Mouse (Mus musculus): ENCODE results near the gene Bahcc1.

The Bahcc1 gene

GRCm38 (mm10) chr11:120242726-120243530 is 10.2 kb downstream of the Bahcc1 start:
- DNase-seq (ENCODE audit: low spot score) = no peak

GRCm38 (mm10) chr11:120243531-120243820 is 10.7 kb downstream of the Bahcc1 start:
- no peak for DNase-seq (ENCODE audit: low spot score)

- no peak for DNase-seq (ENCODE audit: low spot score)
Observed at GRCm38 (mm10) chr11:120248160-120248793, 15.5 kb downstream of the Bahcc1 start.

- no peak for DNase-seq (ENCODE audit: low spot score)
Observed at GRCm38 (mm10) chr11:120248899-120249298, 16.2 kb downstream of the Bahcc1 start.

- DNase-seq (ENCODE audit: low spot score) = no peak
Observed at GRCm38 (mm10) chr11:120250991-120251949, 18.5 kb downstream of the Bahcc1 start.

GRCm38 (mm10) chr11:120251950-120252308 is 19.2 kb downstream of the Bahcc1 start:
- no peak for DNase-seq (ENCODE audit: low spot score)

- DNase-seq (ENCODE audit: low spot score) = no peak
Observed at GRCm38 (mm10) chr11:120252398-120252797, 19.7 kb downstream of the Bahcc1 start.

GRCm38 (mm10) chr11:120252843-120253645 is 20.3 kb downstream of the Bahcc1 start:
- DNase-seq (ENCODE audit: low spot score) = no peak

- no peak for DNase-seq (ENCODE audit: low spot score)
Observed at GRCm38 (mm10) chr11:120253646-120254315, 21.0 kb downstream of the Bahcc1 start.

- no peak for DNase-seq (ENCODE audit: low spot score)
Observed at GRCm38 (mm10) chr11:120254420-120254819, 21.7 kb downstream of the Bahcc1 start.

GRCm38 (mm10) chr11:120255038-120255437 is 22.3 kb downstream of the Bahcc1 start:
- DNase-seq (ENCODE audit: low spot score) = no peak

- no peak for DNase-seq (ENCODE audit: low spot score)
Observed at GRCm38 (mm10) chr11:120255499-120255898, 22.8 kb downstream of the Bahcc1 start.

GRCm38 (mm10) chr11:120256108-120256507 is 23.4 kb downstream of the Bahcc1 start:
- DNase-seq (ENCODE audit: low spot score) = no peak

- DNase-seq (ENCODE audit: low spot score) = no peak
Observed at GRCm38 (mm10) chr11:120256543-120256942, 23.8 kb downstream of the Bahcc1 start.

GRCm38 (mm10) chr11:120256981-120257820 is 24.5 kb downstream of the Bahcc1 start:
- DNase-seq (ENCODE audit: low spot score) = no peak

- DNase-seq (ENCODE audit: low spot score) = no peak
Observed at GRCm38 (mm10) chr11:120257911-120258310, 25.2 kb downstream of the Bahcc1 start.

GRCm38 (mm10) chr11:120258896-120259689 is 26.3 kb downstream of the Bahcc1 start:
- no peak for DNase-seq (ENCODE audit: low spot score)

- no peak for DNase-seq (ENCODE audit: low spot score)
Observed at GRCm38 (mm10) chr11:120259792-120260768, 27.3 kb downstream of the Bahcc1 start.
